Comparison of ENCODE assay signal across 10 mouse cellular contexts in genomic region chr5:111553471-111554382, GRCm38 (mm10).
DNase-seq lines count a peak whose midpoint lies in the region; ATAC-seq lines count a peak whose summit lies in the region.
"Had no signal": no experiment of that assay in that cellular context is flagged by ENCODE, and none has a peak within 500 bp of the region (broad histone marks: within the 10 kb centered on the region; RNA-seq: fewer than 3 reads in every experiment).

No protein-coding gene starts in this region.

- 57% methylated on average over 16 of the region's 16 CpGs for WGBS in heart, embryonic 12.5 days
- 57% methylated on average over 16 of the region's 16 CpGs for WGBS in lung, embryonic 16.5 days

- H3K36me3 ChIP-seq in heart, embryonic 12.5 days: no peaks in the 10 kb centered on the region
- no peaks in the 10 kb centered on the region for H3K36me3 ChIP-seq in lung, embryonic 16.5 days (ENCODE audit: control insufficient read depth, insufficient read depth, low read length)
- H3K36me3 ChIP-seq: liver, embryonic 13.5 days had no signal

- peaks cover 26% of the 10 kb centered on the region for H3K4me1 ChIP-seq in heart, embryonic 12.5 days (replicated peaks)
- H3K4me1 ChIP-seq in lung, embryonic 16.5 days (replicated peaks; ENCODE audit: control insufficient read depth, insufficient read depth, low read length): peaks cover 23% of the 10 kb centered on the region

- no peaks in the 10 kb centered on the region for H3K9me3 ChIP-seq in heart, embryonic 12.5 days (replicated peaks)
- H3K9me3 ChIP-seq in lung, embryonic 16.5 days (ENCODE audit: control insufficient read depth, low read length): no peaks in the 10 kb centered on the region
- H3K9me3 ChIP-seq: liver, embryonic 13.5 days had no signal

- peaks cover 24% of the 10 kb centered on the region for H3K27me3 ChIP-seq in heart, embryonic 12.5 days (replicated peaks)
- no peaks in the 10 kb centered on the region for H3K27me3 ChIP-seq in lung, embryonic 16.5 days (ENCODE audit: control insufficient read depth, insufficient read depth, low read depth, low read length)
- H3K27me3 ChIP-seq: CH12.LX had no signal

- intact Hi-C loops in heart, postnatal 10 days (cut with DNase I): no loop called here

- H3K4me3 ChIP-seq in heart, embryonic 12.5 days: no peak overlapping the region
- H3K4me3 ChIP-seq in lung, embryonic 16.5 days (ENCODE audit: low read length): no peak overlapping the region
- H3K4me3 ChIP-seq: liver, embryonic 13.5 days had no signal

- peak overlapping the region; percentile 70; the same call in 1 of the 2 replicates for H3K27ac ChIP-seq in heart, embryonic 12.5 days (ENCODE audit: poor library complexity, severe bottlenecking)
- 0 out of 2 replicates have a peak overlapping the region, but pooled peaks have one; percentile 13 for H3K27ac ChIP-seq in lung, embryonic 16.5 days (ENCODE audit: low read length)
- H3K27ac ChIP-seq: liver, embryonic 13.5 days had no signal

- no peak for ATAC-seq in heart, embryonic 12.5 days (ENCODE audit: insufficient number of reproducible peaks, low FRiP score)
- ATAC-seq in lung, embryonic 16.5 days (ENCODE audit: low read depth): no peak

- no peak for DNase-seq in heart, postnatal 10 days
- peak; percentile 74 for DNase-seq in retina, postnatal 1 day
- DNase-seq in retina, embryonic 14.5 days (ENCODE audit: low spot score): no peak
- DNase-seq in c-Kit-positive CD71-positive TER-119-positive erythroid progenitor cells, embryonic 14.5 days (ENCODE audit: low spot score): no peak
- no peak for DNase-seq in layer of hippocampus, adult 9-10 months (ENCODE audit: low spot score)
- DNase-seq in cerebellum, postnatal 14 days: no peak
- DNase-seq: liver, embryonic 13.5 days had no signal

- H3K4me2 ChIP-seq in heart, embryonic 12.5 days: no peak overlapping the region
- H3K4me2 ChIP-seq in lung, embryonic 16.5 days (ENCODE audit: low read depth, low read length): no peak overlapping the region
- H3K4me2 ChIP-seq: liver, embryonic 13.5 days had no signal

- no peak overlapping the region for H3K9ac ChIP-seq in heart, embryonic 12.5 days
- no peak overlapping the region for H3K9ac ChIP-seq in lung, embryonic 16.5 days (ENCODE audit: low read length)
- H3K9ac ChIP-seq: liver, embryonic 13.5 days had no signal
